Mouse (Mus musculus) forelimb bud, embryonic 11.5 days (tissue): ENCODE results near the gene Chst11.
A peak's percentile ranks its signal among the peaks of the same experiment; 100 is the strongest.

Experiments used
- DNase-seq: peaks from one replicate; pipeline ENCODE4 v3.0.0-alpha.2; 2012; ENCODE audit warnings: low read depth, low spot score

The Chst11 gene

GRCm38 (mm10) chr10:82984950-82985699 is at the start of gene Chst11:
Gene Chst11, plus strand, starts transcription at chr10:82985498.
- peak; percentile 78 for DNase-seq

GRCm38 (mm10) chr10:82935774-82936173 is 49.5 kb upstream of the Chst11 start:
- DNase-seq: no peak

- DNase-seq: no peak
Measured at GRCm38 (mm10) chr10:82953415-82953814, 31.9 kb upstream of the Chst11 start.

DNA sequence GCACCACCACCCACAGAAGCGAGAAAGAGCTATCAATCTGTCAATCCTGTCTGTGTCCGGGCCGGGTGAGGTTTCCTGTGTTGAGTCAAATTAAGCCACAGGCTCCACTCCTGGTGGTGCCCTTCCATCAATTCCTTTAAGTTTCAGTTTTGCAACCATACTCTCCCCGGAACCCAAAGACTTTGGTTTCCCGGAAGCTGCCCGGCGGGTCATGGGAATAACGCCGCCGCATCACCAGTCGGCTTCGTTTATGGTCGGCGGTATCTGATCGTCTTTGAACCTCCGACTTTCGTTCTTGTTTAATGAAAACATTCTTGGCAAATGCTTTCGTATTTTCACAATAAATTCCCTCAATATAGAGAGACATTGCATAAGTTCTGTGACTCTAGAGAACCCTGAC is 30.2 kb upstream of the Chst11 start:
- no peak for DNase-seq

DNA sequence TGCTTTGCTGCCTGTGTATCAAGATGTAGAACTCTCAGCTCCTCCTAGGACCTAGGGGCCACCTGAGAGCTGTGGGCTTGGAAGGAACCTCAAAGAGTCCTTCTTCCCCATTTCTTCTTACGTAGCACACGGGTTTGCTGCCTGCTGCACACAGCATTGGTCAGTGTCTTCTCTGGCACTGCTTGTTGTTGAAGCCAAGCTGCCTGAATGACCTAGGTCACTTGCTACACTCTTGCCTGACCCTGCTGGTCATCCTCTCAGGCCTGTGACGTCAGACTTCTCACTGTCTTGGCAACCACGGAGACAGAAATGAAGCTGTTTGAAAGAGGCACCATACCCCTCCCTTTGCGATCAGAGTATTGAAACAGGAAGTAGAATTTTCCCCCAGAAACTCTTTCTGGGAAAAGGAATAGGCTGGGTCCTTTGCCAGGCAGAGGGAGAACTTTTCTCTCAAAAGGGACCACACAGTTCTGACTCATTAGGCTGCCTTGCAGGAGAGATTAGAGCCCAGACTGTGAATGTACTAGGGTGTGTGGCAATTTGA is 27.0 kb upstream of the Chst11 start:
- DNase-seq: no peak

GRCm38 (mm10) chr10:82959316-82959715 is 26.0 kb upstream of the Chst11 start:
- no peak for DNase-seq

- no peak for DNase-seq
Measured at GRCm38 (mm10) chr10:82961302-82961701, 24.0 kb upstream of the Chst11 start.

DNA sequence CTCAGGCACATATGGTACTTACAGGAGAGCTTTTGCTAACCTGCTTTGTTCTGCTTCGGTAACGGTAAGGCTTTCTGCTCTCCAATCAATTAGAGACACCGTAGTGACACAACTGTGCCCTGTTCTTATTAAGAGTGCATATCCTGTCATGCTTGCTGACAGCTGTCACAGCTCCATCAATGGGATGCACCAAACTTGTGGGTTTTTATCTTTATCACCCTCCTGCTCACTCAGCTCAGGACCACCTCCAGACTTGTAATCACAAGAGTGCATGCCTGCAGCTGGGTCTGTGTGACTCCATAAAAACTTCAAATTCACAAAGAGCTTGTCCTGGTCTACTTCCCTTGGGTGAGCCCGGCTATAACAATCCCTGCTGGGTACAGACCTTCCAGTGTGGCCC is 23.3 kb upstream of the Chst11 start:
- no peak for DNase-seq

- no peak for DNase-seq
Measured at GRCm38 (mm10) chr10:82962472-82963020, 22.8 kb upstream of the Chst11 start.

GRCm38 (mm10) chr10:82964491-82964890 is 20.8 kb upstream of the Chst11 start:
- no peak for DNase-seq

GRCm38 (mm10) chr10:82966672-82967071 is 18.6 kb upstream of the Chst11 start:
- no peak for DNase-seq

GRCm38 (mm10) chr10:82969612-82970011 is 15.7 kb upstream of the Chst11 start:
- no peak for DNase-seq

DNA sequence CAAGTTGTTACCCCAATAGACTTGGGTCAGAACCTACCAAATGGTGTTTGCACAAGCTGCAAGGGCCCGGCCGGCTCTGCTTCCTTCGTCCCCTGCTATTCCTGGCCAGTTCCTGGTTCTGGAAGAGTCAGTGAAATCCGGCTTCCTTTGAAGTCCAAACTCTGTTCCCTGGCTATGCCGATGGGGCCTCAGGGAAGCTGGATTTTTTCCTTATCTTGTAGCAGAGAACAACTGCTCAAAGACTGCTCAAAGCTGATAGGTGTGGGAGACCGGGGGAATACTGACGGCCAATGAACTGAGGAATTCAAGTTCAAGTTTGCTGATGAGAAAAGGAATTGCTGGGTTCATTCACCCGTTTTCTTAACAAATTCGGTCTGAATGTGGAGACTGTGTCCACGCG is 13.7 kb upstream of the Chst11 start:
- DNase-seq: no peak

DNA sequence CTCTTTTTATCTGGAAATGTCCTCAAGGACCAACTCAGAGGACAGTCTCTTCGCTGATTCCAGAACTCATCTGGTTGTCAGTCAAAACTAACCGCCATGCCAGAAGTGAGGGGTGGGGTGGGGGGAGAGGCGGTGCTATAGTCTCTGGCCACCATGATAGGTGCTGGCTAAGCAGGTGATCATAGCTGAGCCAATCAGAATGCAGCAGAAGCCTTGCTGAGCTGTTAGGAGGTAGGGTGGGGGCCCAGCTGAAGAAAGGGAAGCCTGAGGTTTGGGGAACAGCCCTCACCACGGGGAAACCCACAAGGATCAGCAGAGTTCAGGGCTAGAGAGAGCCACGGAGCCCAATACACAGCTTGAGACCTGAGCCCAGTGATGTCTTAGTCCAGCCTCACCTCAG is 11.1 kb upstream of the Chst11 start:
- DNase-seq: no peak

GRCm38 (mm10) chr10:82974627-82975177 is 10.6 kb upstream of the Chst11 start:
- no peak for DNase-seq

DNA sequence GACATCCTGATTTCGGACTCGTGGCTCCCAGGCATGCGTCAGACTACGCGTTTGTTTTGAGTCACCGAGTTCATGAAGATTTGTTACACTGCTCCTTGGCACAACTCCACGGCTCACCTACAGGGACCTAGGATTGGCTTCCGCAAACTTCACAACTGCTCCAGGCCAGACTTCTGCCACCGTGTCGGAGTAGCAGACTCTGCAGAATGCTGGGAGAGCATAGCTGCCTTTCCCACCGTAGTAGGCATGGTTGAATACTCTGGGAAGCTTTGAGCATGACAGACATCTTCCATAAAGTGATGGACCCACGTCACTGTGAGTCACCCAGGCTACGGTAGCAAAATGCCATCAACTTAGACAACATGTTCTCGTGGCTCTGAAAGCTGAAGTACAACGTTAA is 9.5 kb upstream of the Chst11 start:
- DNase-seq: no peak

- no peak for DNase-seq
Measured at GRCm38 (mm10) chr10:82982286-82982685, 3.0 kb upstream of the Chst11 start.

DNA sequence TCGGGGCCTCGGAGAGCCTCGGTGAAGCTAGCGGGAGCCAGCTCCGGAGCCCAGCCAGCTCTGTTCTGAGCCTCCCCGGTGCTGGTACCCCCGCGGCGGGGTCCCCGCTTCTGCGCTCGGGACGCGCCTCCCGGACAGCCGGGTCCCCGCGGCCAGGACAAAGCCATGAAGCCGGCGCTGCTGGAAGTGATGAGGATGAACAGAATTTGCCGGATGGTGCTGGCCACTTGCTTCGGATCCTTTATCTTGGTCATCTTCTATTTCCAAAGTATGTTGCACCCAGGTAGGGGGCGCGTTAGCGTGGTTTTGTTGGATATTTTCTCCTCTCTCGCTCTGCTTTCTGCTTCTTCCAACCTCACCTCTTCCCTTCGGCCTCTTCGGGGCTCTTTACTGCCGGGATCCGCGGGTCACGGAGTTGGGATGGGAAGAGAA is 418 bp downstream of the Chst11 start:
- DNase-seq: peak; percentile 51

DNA sequence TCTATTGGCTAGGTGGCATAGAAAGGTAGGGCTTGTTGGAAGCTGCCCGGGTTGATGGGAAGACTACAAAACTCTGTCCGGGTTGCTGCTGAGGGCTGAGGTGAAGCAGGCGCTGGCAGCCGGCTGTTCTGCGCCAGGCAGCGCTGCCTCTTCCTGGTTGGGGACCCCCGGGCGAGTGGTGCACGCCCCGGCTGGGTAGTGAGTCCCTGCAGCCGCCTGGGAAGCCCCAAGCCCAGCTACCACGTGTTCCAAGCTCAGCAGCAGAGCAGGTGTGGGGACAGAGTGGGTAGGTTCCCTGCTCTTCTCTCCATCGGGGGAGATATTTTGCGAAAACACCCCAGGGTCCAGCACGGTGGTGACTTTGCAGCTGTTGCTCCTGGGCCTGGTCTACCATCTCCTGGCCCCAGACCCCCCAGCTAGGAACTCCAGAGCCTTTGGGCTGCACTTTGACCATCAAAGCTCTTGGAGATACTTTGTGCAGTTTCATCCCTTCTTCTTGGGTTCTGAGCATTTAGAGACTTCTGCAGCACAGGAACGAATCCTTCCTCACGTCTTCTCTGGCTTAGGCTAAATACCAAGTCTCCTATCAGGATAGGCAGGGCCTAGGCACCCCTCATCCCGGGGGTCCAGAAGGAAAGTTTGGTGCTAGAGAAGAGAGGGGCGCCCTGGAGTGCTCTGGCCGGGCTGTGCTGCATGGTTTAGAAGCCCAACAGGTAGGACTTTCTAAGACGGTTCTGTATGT is 1.1 kb downstream of the Chst11 start:
- peak; percentile 28 for DNase-seq

DNA sequence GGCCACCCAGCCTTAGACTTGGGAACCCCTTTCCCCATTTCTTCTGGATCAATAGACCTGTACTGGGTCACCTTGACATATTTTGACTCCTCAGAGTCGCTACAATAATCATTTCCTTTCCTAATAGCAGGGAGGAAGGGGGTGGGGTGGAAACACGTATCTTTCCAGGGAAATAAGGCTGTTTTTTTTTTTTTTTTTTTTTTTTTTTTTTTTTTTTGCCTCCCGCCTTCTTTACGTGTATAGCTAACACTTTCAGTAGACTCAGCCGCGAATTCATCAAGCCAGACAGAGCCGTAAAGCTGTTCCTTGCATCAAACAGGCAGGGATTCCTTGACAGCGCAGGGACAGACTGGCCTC is 1.7 kb downstream of the Chst11 start:
- DNase-seq: no peak

DNA sequence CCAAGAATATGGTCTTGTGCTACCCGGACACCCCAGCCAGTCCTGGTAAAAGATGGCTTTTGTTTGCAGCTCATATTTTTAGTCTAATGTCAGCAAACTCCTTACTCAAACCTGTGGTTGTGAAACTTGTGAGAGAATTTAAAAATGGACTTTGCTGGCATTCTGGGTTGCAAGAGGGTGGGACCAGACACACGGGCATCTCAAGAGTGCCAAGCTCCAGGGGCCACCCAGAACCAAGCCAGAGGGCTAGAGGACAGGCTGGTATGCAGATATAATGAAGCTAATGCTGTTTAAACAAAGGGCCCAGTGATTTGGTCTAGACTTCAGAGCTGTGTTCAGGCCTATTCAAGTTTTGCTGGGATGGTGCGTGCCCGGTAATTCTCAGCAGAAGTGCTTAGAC is 2.1 kb downstream of the Chst11 start:
- no peak for DNase-seq

GRCm38 (mm10) chr10:82989418-82990025 is 4.2 kb downstream of the Chst11 start:
- no peak for DNase-seq
